Mouse (Mus musculus) layer of hippocampus, postnatal 14 days (tissue): ENCODE results near the gene Slc25a5. TPM values are rescaled to one million over a fixed set of nuclear protein-coding genes. Genes with fewer than 3 reads are reported as not detected.

ENCODE experiments used
- DNase-seq, 2 experiments: peaks; one replicate each; pipeline ENCODE4 v3.0.0; 2021 to 2022; ENCODE audit warnings: low spot score in 2 of 2, mixed read lengths in 1 of 2
- total RNA-seq, 2 experiments: library from RNA; stranded (reverse); gene quantifications; 2 replicates each; pipeline ENCODE4 v1.2.3; 2021

Gene Slc25a5
- total RNA-seq, 2 experiments from 2014 or later: 369 to 393 TPM

GRCm38 (mm10) chrX:36799131-36799879 lies 3.9 kb downstream of the Slc25a5 start:
- DNase-seq: no peak

DNA sequence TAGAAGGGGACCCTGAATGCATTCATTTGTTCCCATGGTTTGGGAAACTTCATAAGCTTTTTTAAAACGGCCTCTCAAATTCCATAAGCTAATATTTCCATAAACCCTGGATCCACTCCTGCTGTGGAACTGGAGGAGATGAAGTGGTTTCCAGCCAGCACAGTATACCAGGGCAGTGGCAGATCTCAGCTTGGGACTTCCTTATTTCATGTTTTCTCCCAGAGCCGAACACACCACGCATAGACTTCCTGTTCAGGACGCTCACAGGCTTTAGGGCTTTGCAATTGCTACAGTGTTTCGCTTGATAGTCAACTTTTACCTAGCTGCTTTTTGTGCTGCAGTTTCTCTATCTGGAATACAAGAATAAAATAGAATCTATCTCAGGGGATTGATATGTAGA lies 7.7 kb downstream of the Slc25a5 start:
- no peak for DNase-seq

DNA sequence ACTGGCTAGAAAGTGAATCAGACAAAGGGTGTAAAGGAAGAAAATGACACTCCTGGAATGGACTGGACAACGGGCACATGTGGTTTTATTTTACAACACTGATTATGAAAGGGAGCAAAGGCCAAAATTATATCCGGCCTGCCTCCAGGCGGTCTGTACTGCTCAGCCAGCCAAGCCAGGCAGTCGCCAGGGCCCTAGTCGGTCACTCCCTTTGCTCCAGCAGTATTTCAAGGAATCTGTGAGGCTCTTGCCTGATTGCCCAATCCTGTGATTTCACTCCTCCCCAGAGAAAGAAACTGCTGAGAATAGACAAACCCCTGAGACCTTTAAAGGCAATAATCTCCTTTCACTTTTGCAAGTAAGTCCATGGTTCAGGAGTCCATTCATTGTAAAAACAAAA lies 8.7 kb downstream of the Slc25a5 start:
- DNase-seq: no peak

- no peak for DNase-seq
These were observed 10.2 kb downstream of the Slc25a5 start for GRCm38 (mm10) chrX:36805466-36806235.

GRCm38 (mm10) chrX:36807360-36808317 lies 12.2 kb downstream of the Slc25a5 start:
- DNase-seq: peak; percentile 82 to 88

DNA sequence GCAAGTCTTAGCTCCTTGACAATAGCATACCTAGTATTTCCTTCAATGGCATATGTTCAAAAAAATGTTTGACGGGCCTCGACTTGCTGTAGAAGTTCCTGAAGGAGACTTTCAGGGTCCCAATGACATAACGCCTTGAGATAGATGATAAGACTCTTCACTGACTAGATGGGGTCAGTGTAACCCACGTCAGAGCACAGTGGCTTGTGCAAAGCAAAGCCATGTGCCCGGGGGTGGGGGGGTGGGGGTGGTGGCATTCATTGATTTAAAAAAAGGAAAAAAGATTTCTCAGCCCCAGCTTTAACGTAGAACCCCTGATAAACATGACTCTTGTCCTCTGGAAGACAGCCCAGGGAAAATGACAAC lies 12.8 kb downstream of the Slc25a5 start:
- DNase-seq: no peak

- no peak for DNase-seq
These were observed 15.9 kb downstream of the Slc25a5 start for GRCm38 (mm10) chrX:36811377-36811776.

DNA sequence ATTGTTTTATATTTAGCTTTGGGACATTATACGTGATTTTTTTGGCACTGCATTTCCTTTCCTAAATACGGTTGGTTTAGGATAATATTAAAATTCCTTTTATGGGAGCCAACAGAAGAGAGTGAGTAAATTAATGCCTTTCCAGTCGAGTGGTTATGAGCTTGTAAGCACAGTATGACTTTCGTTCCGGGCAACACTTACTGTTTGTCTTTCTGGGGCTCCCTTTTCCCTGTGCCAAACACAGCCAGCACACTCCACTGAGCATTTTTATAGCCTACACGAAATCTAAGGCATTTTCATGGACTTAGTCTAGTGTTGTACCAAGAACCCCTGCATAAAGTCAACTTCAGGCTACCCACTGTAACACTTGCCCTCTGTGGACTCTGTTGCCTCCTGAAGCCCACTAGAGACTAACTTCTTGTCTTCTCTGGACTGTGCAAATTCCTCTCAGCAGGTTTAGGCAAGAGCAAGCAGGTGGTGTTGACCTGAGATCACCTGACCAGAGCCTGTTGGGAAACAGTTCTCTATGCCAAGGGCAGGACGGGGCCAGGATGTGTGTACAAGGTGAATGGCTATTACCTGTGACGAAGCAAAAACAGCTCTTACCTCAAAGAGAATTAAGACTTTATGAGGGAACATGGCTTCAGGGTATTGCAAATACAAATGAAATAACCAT lies 18.8 kb downstream of the Slc25a5 start:
- DNase-seq: no peak

- DNase-seq: no peak
These were observed 19.6 kb downstream of the Slc25a5 start for GRCm38 (mm10) chrX:36815022-36815421.

DNA sequence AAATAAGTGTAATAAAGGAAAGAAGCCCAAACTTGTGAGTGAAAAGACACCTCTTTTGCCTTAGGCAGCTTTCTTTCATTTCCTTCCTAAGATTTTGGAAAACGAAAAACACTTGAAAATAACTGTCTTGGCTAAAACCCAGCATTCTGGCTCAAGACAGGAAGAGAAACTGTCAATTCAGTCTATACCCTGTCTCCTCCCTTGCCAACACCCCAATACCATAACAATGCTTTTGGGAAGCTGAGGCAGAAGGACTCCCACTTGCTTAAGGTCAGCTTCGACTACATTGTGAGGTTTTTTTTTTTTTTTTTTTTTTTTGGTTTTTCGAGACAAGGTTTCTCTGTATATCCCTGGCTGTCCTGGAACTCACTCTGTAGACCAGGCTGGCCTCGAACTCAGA lies 20.0 kb downstream of the Slc25a5 start:
- no peak for DNase-seq

GRCm38 (mm10) chrX:36816368-36816899 lies 21.0 kb downstream of the Slc25a5 start:
- DNase-seq: no peak

GRCm38 (mm10) chrX:36816953-36817441 lies 21.5 kb downstream of the Slc25a5 start:
- DNase-seq: no peak

GRCm38 (mm10) chrX:36819575-36819974 lies 24.1 kb downstream of the Slc25a5 start:
- no peak for DNase-seq

GRCm38 (mm10) chrX:36820201-36820600 lies 24.8 kb downstream of the Slc25a5 start:
- DNase-seq: peak in 1 of 2 experiments; percentile 42

DNA sequence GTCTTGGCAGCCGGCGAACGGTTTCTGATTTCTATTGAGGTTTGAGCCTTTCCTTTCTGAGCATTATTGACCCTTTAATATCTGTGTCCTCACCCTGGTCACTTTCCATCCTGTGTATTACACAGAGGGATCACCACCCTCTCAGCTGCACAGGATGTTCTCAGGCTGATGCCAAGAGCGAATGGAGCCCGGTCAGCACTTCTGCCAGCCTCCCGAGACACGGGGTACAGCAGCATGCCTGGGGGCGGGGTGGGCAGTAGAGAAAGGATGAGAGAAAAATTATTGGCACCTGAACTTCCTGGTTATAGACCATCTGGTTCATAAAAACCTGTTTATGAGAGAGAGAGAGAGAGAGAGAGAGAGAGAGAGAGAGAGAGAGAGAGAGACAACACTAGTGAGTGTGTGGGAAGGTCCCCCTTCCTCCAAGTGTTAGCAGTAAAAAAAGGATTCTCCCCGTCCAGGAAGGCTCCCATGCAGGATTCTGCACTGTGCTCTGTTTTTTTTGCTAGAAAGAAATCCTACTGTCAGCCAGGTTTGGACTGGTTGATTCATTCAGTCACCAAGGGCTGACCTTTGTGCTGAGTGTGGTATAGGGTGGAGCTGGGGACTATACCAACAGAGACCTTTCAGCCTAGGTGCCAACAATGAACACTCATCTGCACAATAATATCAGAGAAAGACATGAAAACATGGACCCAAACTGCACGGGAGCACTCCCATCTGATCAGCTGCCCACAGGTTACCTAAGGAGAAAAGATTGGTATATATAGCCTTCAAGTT lies 28.7 kb downstream of the Slc25a5 start:
- DNase-seq: no peak

- DNase-seq: no peak
These were observed 29.6 kb downstream of the Slc25a5 start for GRCm38 (mm10) chrX:36825032-36825431.

DNA sequence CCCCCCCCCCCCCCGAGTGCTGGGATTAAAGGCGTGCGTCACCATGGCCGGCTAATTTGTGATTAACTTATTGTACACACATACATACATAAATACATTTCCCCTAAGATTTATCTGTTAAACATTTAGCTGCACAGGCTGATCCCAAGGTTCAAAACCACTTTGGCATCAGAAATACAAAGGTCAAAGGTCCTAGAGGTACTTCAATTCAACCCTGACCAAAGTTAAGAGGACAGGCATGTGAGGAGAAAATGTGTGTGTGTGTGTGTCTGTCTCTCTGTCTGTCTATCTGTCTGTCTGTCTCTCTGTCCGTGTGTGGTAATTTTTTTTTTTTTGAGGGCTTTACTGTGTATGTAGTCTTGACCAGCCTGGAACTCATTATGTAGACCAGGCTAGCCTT lies 31.4 kb downstream of the Slc25a5 start:
- DNase-seq: no peak

DNA sequence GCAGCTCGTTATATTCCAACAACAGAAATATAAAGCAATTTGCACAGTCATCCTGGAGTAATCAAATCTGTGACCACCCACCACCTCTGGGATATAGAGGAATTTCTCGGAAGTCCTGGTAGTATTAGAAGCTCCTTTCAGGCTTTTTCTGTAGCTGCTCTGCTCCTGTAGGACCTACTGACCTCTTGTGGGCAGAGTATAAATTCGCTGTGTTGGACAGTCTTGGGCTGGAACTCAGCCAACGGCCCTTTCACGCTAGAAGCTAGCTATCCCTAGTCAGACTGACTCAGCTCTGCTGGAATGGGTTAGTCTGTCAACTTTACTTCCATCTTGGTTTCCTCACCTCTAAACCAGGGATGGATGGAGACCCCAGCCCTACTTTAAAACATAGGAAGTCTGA lies 34.8 kb downstream of the Slc25a5 start:
- DNase-seq: no peak

GRCm38 (mm10) chrX:36831632-36832031 lies 36.2 kb downstream of the Slc25a5 start:
- DNase-seq: no peak
